Mouse (Mus musculus) neural tube, embryonic 10.5 days (tissue): ENCODE data around the gene Clec11a.
A peak's percentile ranks its signal among the peaks of the same experiment; 100 is the strongest.

Source experiments
- DNase-seq: peaks from one replicate; pipeline ENCODE4 v3.0.0-alpha.2; 2017; ENCODE audit warnings: low spot score; ENCODE audit errors: extremely low spot score

The Clec11a gene

DNA sequence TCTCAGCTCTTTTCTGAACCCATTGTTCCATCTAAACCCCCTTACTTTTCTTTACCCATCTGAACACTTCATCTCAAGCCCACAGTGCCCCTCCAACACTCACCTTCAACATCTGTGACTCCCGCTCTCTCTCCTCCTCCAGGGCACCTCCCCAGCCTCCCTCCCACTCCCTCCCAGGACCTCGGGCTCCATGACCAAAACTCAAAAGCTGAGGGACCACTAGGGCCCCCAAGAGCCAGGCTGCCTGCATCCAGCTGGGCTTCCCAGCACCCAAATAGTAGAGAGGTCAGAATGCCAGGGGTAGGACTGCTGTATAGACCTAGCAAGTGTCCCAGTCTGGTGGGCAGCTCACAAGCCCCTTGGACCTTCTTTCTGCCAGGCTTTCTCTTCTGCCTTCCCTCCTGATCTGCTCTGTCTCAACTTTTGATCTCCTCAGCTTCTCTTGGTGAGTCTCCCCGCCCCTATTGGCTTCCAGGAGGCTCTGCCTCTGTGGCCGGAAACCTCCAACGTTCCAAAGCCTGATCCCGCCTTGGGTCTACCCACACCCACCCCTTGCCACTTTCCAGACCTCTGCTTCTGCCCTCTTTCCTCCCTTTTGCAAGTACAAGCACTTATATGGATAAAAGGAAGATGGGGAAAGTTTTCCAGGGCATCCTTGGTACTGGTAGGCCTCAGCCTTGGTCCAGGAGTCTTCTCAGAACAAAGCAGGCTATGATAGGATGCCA is at the start of gene Clec11a:
Clec11a (minus strand) TSS at position 387 of the 725 bp plus-strand sequence.
- no peak for DNase-seq

DNA sequence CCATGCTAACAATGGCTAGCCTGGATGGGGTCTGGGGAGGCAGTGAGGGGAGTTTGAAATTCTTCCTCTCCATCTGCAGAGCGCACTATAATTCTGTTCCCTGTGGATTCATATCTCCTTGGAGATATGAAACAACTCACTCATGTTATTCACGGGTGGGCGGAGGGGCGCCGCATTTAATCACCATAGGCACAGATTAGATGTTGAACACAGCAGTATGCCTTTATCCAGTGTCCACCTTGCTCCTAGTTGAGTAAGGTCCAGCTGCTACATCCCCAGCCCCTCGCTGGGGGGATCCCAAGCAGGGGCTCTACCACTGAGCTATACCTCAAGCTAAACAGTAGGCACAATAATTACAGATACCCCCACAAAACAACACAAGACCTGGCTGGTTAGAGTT is 48.7 kb upstream of the Clec11a start:
- DNase-seq = no peak

DNA sequence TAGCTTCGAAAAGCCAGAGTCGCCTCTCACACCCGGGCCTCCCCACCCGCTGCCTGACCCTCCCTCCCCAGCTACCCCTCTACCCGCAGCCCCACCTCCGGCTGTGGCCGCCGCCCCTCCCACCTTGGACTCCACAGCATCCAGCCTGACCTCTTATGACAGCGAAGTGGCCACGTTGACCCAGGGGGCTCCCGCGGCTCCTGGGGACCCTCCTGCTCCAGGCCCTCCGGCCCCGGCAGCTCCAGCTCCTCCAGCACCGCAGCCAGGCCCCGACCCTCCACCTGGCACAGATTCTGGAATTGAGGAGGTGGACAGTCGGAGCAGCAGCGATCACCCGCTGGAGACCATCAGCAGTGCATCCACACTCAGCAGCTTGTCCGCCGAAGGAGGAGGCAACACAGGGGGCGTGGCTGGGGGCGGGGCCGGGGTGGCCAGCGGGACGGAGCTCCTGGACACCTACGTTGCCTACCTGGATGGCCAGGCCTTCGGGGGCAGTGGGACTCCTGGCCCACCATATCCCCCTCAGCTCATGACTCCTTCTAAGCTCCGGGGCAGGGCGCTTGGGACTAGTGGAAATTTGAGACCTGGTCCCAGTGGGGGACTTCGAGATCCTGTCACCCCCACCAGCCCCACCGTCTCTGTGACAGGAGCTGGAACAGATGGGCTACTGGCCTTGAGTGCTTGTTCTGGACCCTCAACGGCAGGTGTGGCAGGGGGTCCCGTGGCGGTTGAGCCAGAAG is 47.1 kb upstream of the Clec11a start:
- peak; percentile 59 for DNase-seq

DNA sequence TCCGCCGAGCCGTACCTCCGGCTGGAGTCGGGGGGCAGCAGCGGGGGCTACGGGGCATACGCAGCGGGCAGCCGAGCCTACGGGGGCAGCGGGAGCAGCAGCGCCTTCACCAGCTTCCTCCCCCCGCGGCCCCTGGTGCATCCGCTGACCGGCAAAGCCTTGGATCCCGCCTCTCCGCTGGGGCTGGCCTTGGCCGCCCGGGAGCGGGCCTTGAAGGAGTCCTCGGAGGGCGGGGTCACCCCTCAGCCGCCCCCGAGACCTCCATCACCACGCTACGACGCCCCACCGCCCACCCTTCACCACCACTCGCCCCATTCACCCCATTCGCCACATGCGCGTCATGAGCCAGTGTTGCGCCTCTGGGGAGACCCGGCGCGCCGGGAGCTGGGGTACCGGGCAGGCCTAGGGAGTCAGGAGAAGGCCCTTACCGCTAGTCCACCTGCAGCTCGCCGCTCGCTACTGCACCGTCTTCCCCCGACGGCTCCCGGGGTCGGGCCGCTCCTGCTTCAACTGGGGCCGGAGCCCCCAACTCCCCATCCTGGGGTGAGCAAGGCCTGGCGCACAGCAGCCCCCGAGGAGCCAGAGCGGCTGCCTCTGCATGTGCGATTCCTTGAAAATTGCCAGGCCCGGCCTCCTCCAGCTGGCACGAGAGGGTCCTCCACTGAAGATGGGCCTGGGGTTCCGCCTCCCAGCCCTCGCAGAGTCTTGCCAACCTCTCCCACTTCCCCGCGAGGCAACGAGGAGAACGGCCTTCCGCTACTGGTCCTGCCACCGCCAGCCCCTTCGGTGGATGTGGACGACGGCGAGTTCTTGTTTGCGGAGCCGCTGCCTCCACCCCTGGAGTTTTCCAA is 46.3 kb upstream of the Clec11a start:
- peak; percentile 49 for DNase-seq

DNA sequence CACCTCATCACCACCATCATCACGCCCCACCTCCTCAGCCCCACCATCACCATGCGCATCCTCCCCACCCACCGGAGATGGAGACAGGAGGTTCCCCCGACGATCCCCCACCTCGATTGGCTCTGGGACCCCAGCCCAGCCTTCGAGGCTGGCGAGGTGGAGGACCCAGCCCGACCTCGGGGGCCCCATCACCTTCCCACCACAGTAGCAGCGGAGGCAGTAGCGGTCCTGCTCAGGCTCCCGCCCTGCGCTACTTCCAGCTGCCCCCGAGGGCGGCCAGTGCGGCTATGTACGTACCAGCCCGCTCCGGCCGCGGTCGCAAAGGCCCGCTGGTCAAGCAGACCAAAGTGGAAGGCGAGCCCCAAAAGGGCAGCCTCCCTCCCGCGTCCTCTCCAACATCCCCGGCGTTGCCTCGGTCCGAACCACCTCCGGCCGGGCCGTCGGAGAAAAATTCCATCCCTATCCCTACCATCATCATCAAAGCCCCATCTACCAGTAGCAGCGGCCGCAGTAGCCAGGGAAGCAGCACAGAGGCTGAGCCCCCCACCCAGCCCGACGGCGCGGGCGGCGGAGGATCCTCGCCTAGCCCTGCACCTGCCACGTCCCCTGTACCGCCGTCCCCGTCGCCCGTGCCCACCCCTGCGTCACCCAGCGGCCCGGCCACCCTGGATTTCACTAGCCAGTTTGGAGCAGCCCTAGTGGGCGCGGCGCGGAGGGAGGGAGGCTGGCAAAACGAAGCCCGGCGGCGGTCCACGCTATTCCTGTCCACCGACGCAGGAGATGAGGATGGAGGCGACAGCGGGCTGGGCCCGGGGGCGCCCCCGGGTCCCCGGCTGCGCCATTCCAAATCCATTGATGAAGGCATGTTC is 45.4 kb upstream of the Clec11a start:
- peak; percentile 36 for DNase-seq

DNA sequence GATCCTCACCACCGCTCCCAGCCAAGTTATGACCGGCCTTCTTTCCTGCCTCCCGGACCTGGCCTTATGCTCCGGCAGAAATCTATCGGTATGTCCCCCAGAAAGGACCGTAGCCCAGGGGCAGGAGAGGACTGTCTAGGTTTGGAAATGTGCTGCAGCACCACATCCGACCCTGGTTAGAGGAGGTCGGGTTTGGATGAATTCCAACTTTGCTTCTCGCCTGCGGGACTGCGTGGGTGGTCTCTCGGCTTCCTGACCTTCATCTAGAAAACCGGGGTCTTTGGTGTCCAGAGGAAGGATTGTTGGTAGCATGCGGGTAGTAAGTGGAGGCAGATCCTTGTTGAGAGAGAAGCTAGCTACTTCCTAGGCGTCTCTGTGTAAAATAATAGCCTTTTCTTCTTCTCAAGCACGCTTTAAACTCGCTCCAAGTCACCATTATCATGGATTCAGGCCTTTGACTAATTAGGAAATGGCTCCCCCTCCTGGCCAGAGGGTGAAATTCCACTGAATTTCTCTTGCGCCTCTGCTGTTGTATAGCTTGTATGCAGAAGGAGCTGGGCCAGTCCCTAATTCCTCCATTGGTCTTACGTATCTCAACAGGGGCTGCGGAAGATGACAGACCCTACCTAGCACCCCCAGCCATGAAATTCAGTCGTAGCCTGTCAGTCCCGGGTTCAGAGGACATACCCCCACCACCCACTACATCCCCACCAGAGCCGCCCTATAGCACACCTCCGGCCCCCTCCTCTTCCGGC is 44.4 kb upstream of the Clec11a start:
- DNase-seq = peak; percentile 89

DNA sequence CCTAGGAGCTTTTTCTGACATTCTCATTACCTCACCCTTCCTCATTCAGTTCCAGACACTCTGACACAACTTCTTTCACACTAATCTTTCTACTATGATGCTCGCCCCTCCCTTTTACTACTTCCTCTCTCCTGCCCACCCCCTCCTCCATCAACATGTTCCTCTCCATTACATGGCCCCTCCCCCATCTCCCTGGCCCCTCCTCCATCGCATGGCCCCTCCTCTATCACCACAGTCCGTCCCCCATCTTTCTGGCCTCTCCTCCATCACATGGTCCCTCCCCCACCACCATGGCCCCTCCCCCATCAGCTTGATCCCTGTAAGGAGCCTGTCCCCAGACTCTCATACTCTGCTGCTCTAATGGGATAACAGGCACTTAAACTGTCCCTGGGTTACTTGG is 42.3 kb upstream of the Clec11a start:
- DNase-seq = no peak

DNA sequence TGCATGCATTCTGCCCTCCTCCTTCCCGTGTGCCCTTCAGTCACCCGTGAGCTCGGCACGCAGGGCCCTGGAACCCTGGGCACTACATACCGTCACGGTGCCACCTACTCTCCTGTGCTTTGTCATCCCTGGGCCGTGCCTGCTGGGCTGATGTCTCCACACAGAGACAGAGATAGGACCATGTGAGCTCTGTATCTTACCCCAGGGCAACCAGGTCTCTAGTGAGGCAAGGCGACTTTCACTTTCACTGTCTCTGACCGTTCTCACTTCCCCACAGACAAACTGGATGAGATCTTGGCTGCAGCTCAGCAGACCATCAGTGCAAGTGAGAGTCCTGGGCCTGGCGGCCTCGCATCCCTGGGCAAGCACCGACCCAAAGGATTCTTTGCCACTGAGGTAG is 37.9 kb upstream of the Clec11a start:
- DNase-seq = no peak

DNA sequence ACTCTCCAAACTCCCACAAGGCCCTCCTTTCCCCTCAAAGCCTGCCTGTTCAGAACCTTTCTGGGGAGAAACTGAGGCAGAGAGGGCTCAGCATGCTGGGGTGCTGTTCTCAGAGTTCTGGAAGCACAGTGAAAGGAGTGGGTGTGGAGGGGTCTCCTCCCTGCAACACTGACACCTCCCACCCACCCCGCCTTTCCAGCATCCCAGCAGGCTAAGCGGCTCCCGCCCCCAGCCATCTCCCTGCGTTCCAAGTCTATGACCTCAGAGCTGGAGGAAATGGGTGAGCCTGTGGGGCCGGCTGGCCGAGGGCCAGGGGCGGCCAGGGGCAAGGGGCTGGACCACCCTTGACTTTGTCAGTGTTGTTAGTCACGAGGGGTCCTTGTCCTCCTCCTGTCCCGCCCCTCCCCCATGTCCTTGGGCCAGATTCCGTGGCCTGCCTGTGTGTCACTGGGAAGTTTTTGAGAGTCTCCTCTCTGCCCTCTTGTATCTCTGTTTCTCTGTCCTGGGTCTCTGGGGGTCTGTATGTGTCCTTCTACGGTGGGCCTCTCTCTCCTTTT is 36.8 kb upstream of the Clec11a start:
- no peak for DNase-seq

DNA sequence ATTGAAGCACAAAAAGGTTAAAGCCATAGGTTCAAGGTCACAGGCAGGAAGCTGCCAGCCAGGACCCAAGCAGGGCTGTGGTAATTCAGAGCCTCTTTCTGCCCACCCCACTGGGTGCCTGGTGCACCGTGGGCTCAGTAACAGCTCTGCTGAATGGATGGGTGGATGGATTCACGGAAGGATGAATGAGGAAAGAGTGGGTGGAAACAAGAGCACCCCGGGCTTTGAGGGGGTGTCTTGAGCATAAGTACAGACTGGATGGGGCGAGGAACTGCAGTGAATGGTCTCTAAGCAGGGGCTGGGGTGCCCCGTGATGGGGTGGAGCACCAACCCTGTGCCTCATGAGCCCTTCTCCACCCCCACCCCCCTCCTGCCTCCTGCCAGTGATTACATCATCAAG is 35.0 kb upstream of the Clec11a start:
- DNase-seq = no peak

DNA sequence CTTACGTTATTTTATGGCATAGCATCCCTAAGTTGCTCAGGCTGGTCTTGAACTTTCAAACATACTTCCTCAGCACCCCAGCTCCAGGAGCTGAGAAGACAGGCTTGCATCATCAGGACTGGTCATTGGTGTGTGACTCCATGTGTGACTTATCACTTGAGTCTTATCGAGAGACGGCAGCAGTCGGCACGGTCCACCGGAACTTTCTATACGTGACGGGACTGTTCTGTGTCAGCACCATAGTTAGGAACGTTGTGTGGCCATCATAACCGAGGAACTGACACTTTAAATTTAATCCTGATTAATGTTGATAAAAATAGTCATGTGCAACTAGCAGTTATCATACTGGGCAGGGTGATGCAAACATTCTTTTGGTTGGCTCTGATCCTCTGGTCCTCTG is 34.4 kb upstream of the Clec11a start:
- DNase-seq = no peak

DNA sequence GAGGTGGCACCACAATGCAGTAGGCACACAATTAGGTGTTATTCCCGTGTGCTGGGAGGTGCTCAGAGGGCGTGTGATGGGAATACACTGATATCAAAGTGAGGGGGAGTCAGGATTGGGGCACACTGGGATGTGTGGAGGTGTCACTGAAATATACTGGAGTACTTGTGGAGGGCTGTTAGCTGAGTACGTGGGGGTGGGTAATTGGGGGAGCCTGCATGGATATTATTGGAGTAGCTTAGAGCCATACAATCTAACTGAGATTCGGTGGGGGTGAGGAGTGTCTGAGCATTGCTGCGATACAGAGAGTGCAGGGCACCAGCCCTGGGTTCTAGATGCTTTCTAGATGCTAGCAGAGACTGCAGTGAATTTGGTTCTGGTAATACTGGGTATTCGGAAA is 33.5 kb upstream of the Clec11a start:
- no peak for DNase-seq

DNA sequence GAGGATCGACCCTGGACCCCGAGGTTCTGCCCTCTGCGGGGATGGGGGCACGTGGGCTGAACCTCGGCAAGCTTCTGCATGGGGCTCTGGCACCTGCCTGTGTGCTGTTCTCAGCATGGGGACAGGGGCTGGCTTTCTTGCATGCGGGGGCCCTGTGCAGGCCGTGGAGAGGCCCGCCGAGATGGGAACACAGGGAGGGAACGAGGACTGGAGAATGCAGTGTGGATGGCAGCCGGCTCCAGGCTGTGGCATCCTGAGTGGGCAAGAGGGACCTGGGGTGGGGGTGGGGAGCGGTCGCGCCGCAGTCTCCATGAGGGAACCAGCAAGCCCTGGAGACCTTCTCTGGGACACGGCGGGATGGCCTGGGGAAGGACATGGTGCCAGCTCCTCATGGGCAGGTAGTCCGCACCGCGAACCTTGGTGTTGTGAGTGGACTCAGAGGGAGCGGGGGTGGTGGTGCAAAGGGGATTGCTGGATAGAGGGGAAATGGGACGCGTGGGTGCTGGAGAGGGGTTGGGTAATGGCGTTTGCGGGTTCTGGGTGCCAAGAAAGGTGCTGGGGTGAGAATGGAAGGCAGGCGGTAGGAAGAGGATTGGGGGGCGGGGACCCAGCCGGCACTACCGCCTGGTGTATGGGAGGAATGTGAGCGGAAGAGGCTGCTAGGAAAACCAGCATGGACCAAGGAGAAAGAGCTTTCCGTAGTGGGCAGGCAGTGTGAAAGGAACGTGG is 30.6 kb upstream of the Clec11a start:
- DNase-seq = no peak

DNA sequence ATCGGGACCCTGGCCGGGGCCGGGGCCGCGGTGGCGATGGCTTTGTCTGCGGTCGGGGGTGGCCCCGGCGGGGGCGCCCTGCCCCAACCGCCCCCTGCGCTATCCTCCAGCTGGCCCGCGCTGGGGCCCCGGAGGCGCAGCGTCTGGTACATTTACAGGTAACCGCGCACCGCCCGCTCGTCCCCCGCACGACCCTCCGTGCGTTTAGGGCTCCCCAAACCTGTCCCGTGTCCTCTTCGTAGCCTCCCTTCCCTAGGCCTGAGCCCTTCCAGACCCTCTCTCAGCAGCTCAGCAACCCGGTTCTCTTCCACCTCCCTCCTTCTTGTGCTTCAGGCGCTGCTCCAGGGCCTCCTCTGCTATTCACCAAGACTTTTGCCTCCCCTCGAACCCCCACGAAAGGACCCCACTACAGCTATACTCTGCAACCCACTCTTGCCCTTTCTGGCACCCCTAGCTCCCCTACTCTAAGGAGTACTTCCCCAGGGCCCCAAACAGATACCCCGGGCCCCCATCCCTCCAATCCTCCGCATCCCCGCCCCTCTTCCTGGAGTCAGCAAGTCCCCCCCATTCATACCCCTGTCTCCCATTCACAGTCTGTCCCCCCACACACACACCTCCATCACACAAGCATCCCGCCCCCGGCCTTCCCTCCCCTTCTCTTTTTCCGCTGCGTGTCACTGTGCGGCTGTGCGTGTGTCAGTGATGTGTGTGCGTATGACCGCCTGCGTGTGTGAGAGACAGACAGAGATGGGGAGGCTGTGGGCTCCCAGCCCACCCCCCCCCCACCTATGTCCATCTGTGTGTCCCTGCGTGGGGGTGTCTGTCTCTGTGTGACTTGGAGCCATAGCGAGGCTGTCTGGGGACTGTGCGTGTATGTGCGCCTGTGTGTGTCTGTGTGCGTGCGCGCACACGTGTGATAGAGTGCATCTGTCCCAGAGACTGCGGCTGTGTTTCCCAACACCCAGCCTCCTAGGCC is 29.6 kb upstream of the Clec11a start:
- no peak for DNase-seq

DNA sequence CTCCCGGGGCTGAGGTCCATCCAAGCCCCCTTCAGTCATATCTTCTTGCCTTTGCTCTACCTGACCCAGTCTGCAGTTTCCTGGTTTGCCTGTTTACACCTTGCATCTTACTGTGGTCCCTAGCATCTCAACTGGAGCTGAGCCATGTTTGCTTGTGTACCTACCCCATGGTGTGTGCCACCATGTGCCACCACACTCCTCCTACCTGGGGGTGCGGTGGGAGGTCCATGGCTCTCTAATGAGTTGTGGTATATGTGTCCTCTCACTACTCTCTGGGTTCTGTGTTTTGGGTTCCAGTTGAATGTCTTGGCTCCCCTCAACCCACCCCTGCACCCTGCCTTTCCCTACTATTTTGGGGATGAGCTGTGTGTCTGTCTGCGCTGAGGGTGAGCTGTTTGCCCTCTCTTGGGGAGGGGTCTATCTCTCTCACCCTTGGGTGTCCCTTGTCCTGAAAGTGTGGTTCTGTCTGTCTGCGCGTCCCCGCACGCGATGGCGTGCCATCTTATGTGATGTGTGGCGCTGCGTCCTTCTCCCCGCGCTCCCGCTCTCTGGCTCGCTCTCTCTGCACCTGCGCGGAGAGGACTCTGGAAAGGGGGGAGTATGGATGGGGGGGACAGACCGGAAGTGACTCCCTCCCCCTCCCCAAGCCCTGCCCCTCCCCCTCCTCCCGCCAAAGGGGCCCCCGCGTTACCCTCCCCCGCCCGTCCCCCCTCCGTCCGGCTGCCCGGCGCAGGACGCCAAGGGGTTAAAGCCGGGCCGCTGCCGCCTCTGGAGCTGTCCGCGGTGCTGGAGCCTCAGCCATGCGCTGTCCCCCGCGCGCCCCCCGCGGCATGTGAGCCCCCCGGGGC is 28.6 kb upstream of the Clec11a start:
- DNase-seq = peak; percentile 66

DNA sequence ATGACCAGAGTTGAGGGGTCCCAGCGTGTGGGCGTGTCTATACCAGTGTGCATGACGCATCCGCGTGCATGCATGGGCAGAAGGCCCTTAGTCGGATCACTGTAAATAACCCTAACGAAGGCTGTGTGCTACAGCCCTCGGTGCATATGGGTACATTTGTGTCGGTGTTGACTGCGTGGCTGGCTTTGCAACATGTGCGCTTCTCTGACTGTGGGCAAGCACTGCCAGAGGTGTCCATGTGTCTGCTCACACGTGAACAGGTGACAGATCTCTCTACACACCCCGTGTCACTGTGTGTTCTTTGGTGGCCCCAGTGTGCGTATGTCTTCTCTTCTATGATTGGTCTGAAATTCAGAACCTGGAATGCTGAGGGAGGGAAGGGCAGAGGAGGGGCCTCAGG is 27.4 kb upstream of the Clec11a start:
- no peak for DNase-seq

DNA sequence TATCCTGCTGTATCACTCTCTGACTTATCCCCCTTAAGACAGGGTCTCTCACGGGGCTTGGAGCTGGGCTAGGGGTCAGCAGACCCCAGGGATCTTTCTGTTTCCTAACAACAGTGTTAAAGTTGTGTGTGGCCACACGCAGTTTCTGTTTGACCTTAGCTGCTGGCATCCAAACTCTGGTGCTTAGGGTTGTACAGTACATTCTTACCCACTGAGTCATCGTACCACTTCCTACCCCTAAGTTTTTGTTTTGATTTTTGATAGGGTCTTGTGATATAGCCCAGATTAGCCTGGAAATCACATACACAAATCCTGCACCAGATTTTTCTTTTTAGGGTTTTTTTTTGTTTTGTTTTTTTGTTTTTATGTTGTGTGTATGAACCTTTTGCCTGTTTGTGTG is 25.6 kb upstream of the Clec11a start:
- DNase-seq = no peak
